Mouse (Mus musculus) limb, embryonic 11.5 days (tissue): ENCODE measurements around the gene Spata32. TPM values are rescaled to one million over a fixed set of nuclear protein-coding genes. Genes with fewer than 3 reads are reported as not detected.

Experiments used
- ATAC-seq: fragments of 200-750 bp; cut with Nextera tagmentation; 2 replicates; pipeline ENCODE4 v1.8.0; 2017; ENCODE audit warnings: low read depth; ENCODE audit not compliant: insufficient number of reproducible peaks, low FRiP score, low TSS enrichment
- DNase-seq: peaks from one replicate; pipeline ENCODE4 v3.0.0-alpha.2; 2015; ENCODE audit warnings: low spot score
- H3K27ac ChIP-seq: fragments of 300-500 bp; sonication (generic); replicated peaks from 2 replicates; pipeline ENCODE4 v1.5.1; 2014; ENCODE audit warnings: low read depth, mild to moderate bottlenecking, low read length
- H3K27me3 ChIP-seq: fragments of 300-500 bp; sonication (generic); 2 replicates; pipeline ENCODE4 v1.6.1; 2014; ENCODE audit warnings: mild to moderate bottlenecking, low read length, mixed read lengths; ENCODE audit not compliant: control insufficient read depth, insufficient read depth
- H3K36me3 ChIP-seq: fragments of 300-500 bp; sonication (generic); 2 replicates; pipeline ENCODE4 v1.6.1; 2014; ENCODE audit warnings: mild to moderate bottlenecking, low read length, moderate library complexity, mixed read lengths; ENCODE audit not compliant: control insufficient read depth, insufficient read depth
- H3K4me1 ChIP-seq: fragments of 300-500 bp; sonication (generic); 2 replicates; pipeline ENCODE4 v1.6.1; 2014; ENCODE audit warnings: low read length, mixed read lengths; ENCODE audit not compliant: control insufficient read depth, insufficient read depth
- H3K4me2 ChIP-seq: fragments of 300-500 bp; sonication (generic); 2 replicates; pipeline ENCODE4 v1.6.1; 2014; ENCODE audit warnings: low read depth, mild to moderate bottlenecking, moderate library complexity; ENCODE audit not compliant: severe bottlenecking
- H3K4me3 ChIP-seq: fragments of 300-500 bp; sonication (generic); 2 replicates; pipeline ENCODE4 v1.5.1; 2014; ENCODE audit warnings: low read depth, low read length
- H3K9ac ChIP-seq: fragments of 300-500 bp; sonication (generic); 2 replicates; pipeline ENCODE4 v1.6.1; 2014; ENCODE audit warnings: mild to moderate bottlenecking, low read length
- H3K9me3 ChIP-seq: fragments of 300-500 bp; sonication (generic); 2 replicates; pipeline ENCODE4 v1.6.1; 2016; ENCODE audit warnings: low read length; ENCODE audit not compliant: control insufficient read depth
- WGBS: fragments of 180-500 bp; shearing (Covaris S2); extraction: QIAGEN DNeasy Blood & Tissue Kit; methylation state at CpG from one replicate; pipeline ENCODE4 v1.1.7; 2014; 5-methylcytosine and 5-hydroxymethylcytosine counted together
- polyA plus RNA-seq: library from polyadenylated mRNA; unstranded; fragments of >200 nt; fragmentation: Nextera tagmentation; extraction: Ambion mirVana; gene quantifications from 2 replicates; pipeline ENCODE4 v1.2.1, GENCODE M21; 2014

The Spata32 gene
- polyA plus RNA-seq, 1 experiment from 2014 or later, result not detected

GRCm38 (mm10) chr11:103249509-103249908 lies 31.3 kb upstream of the Spata32 start:
- Histone ChIP-seq H3K4me1 (peaks cover 11% of the 10 kb centered on the region), H3K4me3 (no peak overlapping the region), H3K27me3 (no peaks in the 10 kb centered on the region), H3K27ac (no peak overlapping the region), H3K36me3 (no peaks in the 10 kb centered on the region), H3K9ac (no peak overlapping the region), H3K4me2 (no peak overlapping the region), H3K9me3 (no peaks in the 10 kb centered on the region)
- 76% methylated on average over 6 of the region's 6 CpGs for WGBS
- no peak for ATAC-seq
- no peak for DNase-seq

- Histone ChIP-seq H3K27ac (no peak overlapping the region), H3K9me3 (no peaks in the 10 kb centered on the region), H3K9ac (no peak overlapping the region), H3K36me3 (no peaks in the 10 kb centered on the region), H3K4me1 (peaks cover 11% of the 10 kb centered on the region), H3K27me3 (no peaks in the 10 kb centered on the region), H3K4me3 (no peak overlapping the region), H3K4me2 (no peak overlapping the region)
- WGBS, result 76% methylated on average over 5 of the region's 5 CpGs
- no peak for DNase-seq
- ATAC-seq, result no peak
Measured at GRCm38 (mm10) chr11:103248837-103249236, 30.6 kb upstream of the Spata32 start.

GRCm38 (mm10) chr11:103247504-103248177 lies 29.4 kb upstream of the Spata32 start:
- no peak overlapping the region for H3K4me2 ChIP-seq
- no peak overlapping the region for H3K27ac ChIP-seq
- no peak overlapping the region for H3K4me3 ChIP-seq
- peaks cover 11% of the 10 kb centered on the region for H3K4me1 ChIP-seq
- ATAC-seq, result no peak
- no peaks in the 10 kb centered on the region for H3K27me3 ChIP-seq
- DNase-seq, result no peak
- WGBS, result 83% methylated on average over 11 of the region's 11 CpGs
- no peaks in the 10 kb centered on the region for H3K36me3 ChIP-seq
- H3K9me3 ChIP-seq, result no peaks in the 10 kb centered on the region
- no peak overlapping the region for H3K9ac ChIP-seq

DNA sequence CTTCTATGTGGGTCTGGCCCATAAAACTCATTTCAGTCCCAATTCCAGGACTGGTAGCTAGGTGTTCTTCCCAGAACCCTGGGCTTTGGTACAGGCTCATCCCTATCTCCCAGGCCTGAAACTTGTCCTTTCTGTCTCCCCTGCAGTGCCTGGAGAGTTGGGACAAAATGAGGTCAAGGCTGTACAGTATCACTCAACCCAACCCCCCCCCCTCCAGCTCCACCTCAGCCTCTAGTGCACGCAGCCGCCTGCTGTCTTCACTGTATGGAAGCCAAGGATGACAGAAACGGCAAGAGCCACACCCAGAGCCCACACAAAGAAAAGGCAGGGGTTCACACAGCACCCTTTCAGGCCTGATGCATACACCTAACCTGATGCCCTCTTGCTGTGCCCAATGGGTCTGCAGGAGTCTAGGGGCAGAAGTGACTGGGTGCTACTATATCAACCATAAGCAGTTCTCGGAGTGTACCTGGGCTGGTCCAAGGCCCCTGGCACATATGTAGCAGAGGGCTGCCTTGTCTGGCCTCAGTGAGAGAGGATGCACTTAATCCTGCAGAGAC lies 28.6 kb upstream of the Spata32 start:
- WGBS, result 91% methylated on average over 4 of the region's 4 CpGs
- no peak overlapping the region for H3K9ac ChIP-seq
- peaks cover 11% of the 10 kb centered on the region for H3K4me1 ChIP-seq
- no peaks in the 10 kb centered on the region for H3K27me3 ChIP-seq
- H3K27ac ChIP-seq, result no peak overlapping the region
- ATAC-seq (no peak), DNase-seq (no peak)
- no peaks in the 10 kb centered on the region for H3K9me3 ChIP-seq
- H3K36me3 ChIP-seq, result no peaks in the 10 kb centered on the region; the same call in 1 of the 2 replicates
- H3K4me2 ChIP-seq, result no peak overlapping the region
- no peak overlapping the region for H3K4me3 ChIP-seq

- Histone ChIP-seq H3K4me2 (no peak overlapping the region), H3K9ac (no peak overlapping the region), H3K4me1 (peaks cover 11% of the 10 kb centered on the region), H3K36me3 (no peaks in the 10 kb centered on the region; the same call in 1 of the 2 replicates), H3K4me3 (no peak overlapping the region), H3K27me3 (no peaks in the 10 kb centered on the region), H3K9me3 (no peaks in the 10 kb centered on the region), H3K27ac (no peak overlapping the region)
- no peak for DNase-seq
- 80% methylated on average over 10 of the region's 10 CpGs for WGBS
- ATAC-seq, result no peak
Measured at GRCm38 (mm10) chr11:103246081-103246730, 28.0 kb upstream of the Spata32 start.

GRCm38 (mm10) chr11:103244856-103245255 lies 26.6 kb upstream of the Spata32 start:
- H3K4me2 ChIP-seq, result no peak overlapping the region
- no peaks in the 10 kb centered on the region for H3K27me3 ChIP-seq
- H3K4me3 ChIP-seq, result no peak overlapping the region
- no peak overlapping the region for H3K27ac ChIP-seq
- no peaks in the 10 kb centered on the region; the same call in 1 of the 2 replicates for H3K36me3 ChIP-seq
- no peak for ATAC-seq
- H3K4me1 ChIP-seq, result peaks cover 11% of the 10 kb centered on the region
- WGBS, result 91% methylated on average over 4 of the region's 4 CpGs
- no peak overlapping the region for H3K9ac ChIP-seq
- no peak for DNase-seq
- no peaks in the 10 kb centered on the region for H3K9me3 ChIP-seq

- Histone ChIP-seq H3K9ac (no peak overlapping the region), H3K27ac (no peak overlapping the region)
- no peak for ATAC-seq
Measured at GRCm38 (mm10) chr11:103240740-103241139, 22.5 kb upstream of the Spata32 start.

DNA sequence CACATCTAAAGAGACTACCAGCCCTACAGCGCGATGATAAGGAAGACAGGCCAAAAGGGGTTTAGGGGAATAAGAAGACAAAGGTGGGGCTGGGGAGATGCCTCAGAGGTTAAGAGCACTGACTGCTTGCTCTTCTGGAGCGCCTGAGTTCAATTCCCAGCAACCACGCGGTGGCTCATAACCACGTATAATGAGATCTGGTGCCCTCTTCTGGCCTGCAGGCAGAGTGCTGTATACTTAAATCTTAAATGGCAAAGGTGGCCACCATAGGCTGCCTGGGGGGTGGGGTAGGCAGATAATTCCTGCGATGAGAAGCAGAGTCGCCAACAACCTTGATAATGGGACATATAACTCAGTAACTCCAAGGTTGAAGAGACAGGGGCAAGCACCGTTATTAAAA lies 19.5 kb upstream of the Spata32 start:
- no peaks in the 10 kb centered on the region for H3K9me3 ChIP-seq
- no peaks in the 10 kb centered on the region for H3K27me3 ChIP-seq
- ATAC-seq, result no peak
- no peak for DNase-seq
- H3K36me3 ChIP-seq, result peaks cover 3% of the 10 kb centered on the region; the same call in 1 of the 2 replicates
- WGBS, result 71% methylated on average over 9 of the region's 9 CpGs
- no peak overlapping the region for H3K4me2 ChIP-seq
- H3K4me1 ChIP-seq, result peaks cover 4% of the 10 kb centered on the region; the same call in 1 of the 2 replicates
- no peak overlapping the region for H3K9ac ChIP-seq
- no peak overlapping the region for H3K27ac ChIP-seq
- H3K4me3 ChIP-seq, result no peak overlapping the region

More at GRCm38 (mm10) chr11:103240740-103241139, 22.5 kb upstream of the Spata32 start:
- no peak overlapping the region for H3K4me3 ChIP-seq
- no peaks in the 10 kb centered on the region for H3K4me1 ChIP-seq
- H3K36me3 ChIP-seq, result peaks cover 3% of the 10 kb centered on the region; the same call in 1 of the 2 replicates
- H3K9me3 ChIP-seq, result no peaks in the 10 kb centered on the region
- WGBS, result 43% methylated on average over 7 of the region's 7 CpGs
- no peak for DNase-seq
- no peaks in the 10 kb centered on the region for H3K27me3 ChIP-seq
- H3K4me2 ChIP-seq, result no peak overlapping the region
